Mouse (Mus musculus) embryonic facial prominence, embryonic 15.5 days (tissue): ENCODE measurements around the gene Rdh13. TPM values are rescaled to one million over a fixed set of nuclear protein-coding genes. Genes with fewer than 3 reads are reported as not detected.
A peak's percentile ranks its signal among the peaks of the same experiment; 100 is the strongest.

Experiments used
- ATAC-seq: fragments of 200-750 bp; cut with Nextera tagmentation; 2 replicates; pipeline ENCODE4 v1.8.0; 2017; ENCODE audit warnings: low read depth, moderate TSS enrichment; ENCODE audit not compliant: insufficient number of reproducible peaks, low FRiP score, low TSS enrichment
- H3K27ac ChIP-seq: fragments of 300-500 bp; sonication (generic); replicated peaks from 2 replicates; pipeline ENCODE4 v1.5.1; 2015; ENCODE audit warnings: mild to moderate bottlenecking, inconsistent platforms
- H3K27me3 ChIP-seq: fragments of 300-500 bp; sonication (generic); 2 replicates; pipeline ENCODE4 v1.6.1; 2015; ENCODE audit warnings: inconsistent platforms
- H3K36me3 ChIP-seq: fragments of 300-500 bp; sonication (generic); 2 replicates; pipeline ENCODE4 v1.6.1; 2015; ENCODE audit warnings: mild to moderate bottlenecking, inconsistent platforms
- H3K4me1 ChIP-seq: fragments of 300-500 bp; sonication (generic); 2 replicates; pipeline ENCODE4 v1.6.1; 2015; ENCODE audit warnings: inconsistent platforms
- H3K4me2 ChIP-seq: fragments of 300-500 bp; sonication (generic); replicated peaks from 2 replicates; pipeline ENCODE4 v1.6.1; 2015; ENCODE audit warnings: mild to moderate bottlenecking, inconsistent platforms
- H3K4me3 ChIP-seq: fragments of 300-500 bp; sonication (generic); replicated peaks from 2 replicates; pipeline ENCODE4 v1.5.1; 2015; ENCODE audit warnings: mild to moderate bottlenecking, inconsistent platforms
- H3K9ac ChIP-seq: fragments of 300-500 bp; sonication (generic); 2 replicates; pipeline ENCODE4 v1.6.1; 2015; ENCODE audit warnings: inconsistent platforms
- H3K9me3 ChIP-seq: fragments of 300-500 bp; sonication (generic); replicated peaks from 2 replicates; pipeline ENCODE4 v1.6.1; 2016; ENCODE audit warnings: inconsistent platforms
- WGBS: fragments of 180-500 bp; shearing (Covaris S2); methylation state at CpG from one replicate; pipeline ENCODE4 v1.1.7; 2015; 5-methylcytosine and 5-hydroxymethylcytosine counted together
- polyA plus RNA-seq: library from polyadenylated mRNA; unstranded; fragments of >200 nt; fragmentation: Nextera tagmentation; extraction: Ambion mirVana; gene quantifications from 2 replicates; pipeline ENCODE4 v1.2.1, GENCODE M21; 2015

Gene Rdh13
- polyA plus RNA-seq, result 24.4 and 25.3 TPM in 2 replicates

DNA sequence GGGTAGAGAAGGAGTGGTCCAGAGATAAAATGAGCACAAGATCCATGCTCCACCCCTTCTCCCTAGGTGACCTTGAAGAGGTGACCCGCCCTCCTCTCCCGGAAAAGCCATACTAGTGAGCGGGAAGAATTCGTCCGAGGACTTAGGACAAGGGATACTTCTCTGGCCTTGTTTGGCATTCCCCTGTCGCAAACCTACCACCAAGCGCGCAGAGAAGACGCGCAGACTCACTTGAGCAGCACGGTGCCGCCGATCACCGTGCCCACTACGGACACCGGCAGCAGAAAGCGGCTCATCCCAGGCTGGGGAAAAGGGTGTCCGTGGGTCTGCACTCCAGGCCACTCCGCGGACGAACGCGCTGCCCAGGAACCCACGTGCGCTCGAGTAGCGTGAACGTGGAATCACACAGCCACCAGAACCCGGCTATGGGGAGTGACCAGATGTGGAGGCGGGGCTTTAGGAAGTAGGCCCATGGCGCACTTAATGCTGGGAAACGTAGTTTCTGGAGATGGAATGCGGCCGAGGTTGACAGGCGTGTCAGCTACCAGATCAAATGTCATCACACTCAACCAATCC is at the start of gene Rdh13:
Gene Rdh13 (minus strand): TSS at position 434 of the 576 bp plus-strand sequence.
- Histone ChIP-seq H3K9me3 (no peaks in the 10 kb centered on the region), H3K36me3 (peaks cover 38% of the 10 kb centered on the region), H3K4me1 (peaks cover 8% of the 10 kb centered on the region), H3K4me2 (peak within 1 kb of the TSS; percentile 71), H3K4me3 (peak within 1 kb of the TSS; percentile 89), H3K27ac (peak within 1 kb of the TSS; percentile 76), H3K27me3 (no peaks in the 10 kb centered on the region), H3K9ac (peak within 1 kb of the TSS; percentile 68)
- ATAC-seq, result peak; percentile 93
- under 1% methylated on average over 35 of the region's 35 CpGs for WGBS

DNA sequence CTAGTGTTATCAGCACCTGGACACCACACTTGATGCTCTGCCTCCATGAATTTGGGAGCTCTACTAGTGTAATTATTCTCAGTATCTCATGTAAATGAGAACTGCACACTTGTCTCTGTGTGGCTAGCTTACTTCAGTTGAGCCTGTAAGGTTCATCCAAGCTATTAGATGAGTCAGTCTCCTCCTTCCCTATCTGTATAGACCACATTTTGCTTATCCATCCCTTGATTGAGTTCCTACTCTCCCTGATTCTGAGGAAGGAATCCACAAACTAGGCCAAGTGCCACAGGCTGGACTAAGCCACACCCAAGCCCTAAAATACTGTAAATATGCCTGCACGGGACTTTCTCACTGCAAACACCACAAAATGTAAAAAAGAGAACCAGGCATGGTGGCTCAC is 48.5 kb upstream of the Rdh13 start:
- H3K4me3 ChIP-seq, result no peak overlapping the region
- no peak overlapping the region for H3K4me2 ChIP-seq
- no peak for ATAC-seq
- H3K4me1 ChIP-seq, result peaks cover 28% of the 10 kb centered on the region
- H3K9me3 ChIP-seq, result no peaks in the 10 kb centered on the region
- peaks cover 58% of the 10 kb centered on the region for H3K36me3 ChIP-seq
- no peaks in the 10 kb centered on the region for H3K27me3 ChIP-seq
- no peak overlapping the region for H3K27ac ChIP-seq
- no peak overlapping the region for H3K9ac ChIP-seq
- WGBS, result 68% methylated on average over 1 of the region's 1 CpGs

DNA sequence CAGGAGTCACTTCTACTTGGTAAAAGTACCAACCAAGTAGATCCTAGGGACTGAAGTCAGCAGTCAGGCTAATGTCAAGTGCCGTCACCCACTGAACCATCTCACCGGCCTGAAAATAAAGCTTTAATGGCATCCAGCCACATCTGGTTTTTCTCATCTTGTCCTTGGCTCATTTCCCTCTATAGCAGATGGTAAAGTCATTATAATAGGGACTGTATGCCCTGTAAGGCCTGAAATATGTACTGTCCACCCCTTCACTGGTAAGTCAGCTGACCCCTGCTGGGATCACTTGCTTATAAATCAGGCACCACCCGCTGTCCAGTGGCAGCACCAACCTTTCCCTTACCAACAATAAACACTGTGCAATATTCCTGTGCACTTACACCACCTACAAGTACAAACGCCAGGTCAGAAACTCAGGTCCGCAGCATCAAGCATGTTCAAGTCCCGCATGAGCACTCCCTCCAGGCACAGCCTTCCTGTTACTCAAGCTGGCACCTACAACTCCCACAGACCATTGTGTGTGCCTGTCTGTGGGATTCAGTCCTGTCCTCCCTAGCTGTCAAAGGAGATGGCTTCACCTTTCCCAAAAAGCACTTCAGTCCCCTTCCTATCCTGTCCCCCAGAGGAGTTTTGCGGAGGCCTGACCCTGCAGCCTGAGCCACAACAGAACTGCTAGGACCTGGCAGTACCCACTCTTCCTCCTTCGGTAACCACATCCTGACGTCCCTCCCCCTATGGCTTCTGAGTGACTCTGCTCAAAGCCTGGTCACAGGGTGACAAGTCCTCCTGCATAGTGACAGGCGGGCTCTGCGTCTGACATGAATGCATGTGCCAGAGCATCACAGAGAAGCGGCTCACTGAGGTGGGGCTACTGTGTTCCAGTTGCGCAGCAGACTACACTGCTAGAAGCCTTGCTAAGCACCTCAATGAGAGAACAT is 47.1 kb upstream of the Rdh13 start:
- no peak overlapping the region for H3K4me2 ChIP-seq
- ATAC-seq, result no peak; the same call in 1 of the 2 replicates
- H3K9ac ChIP-seq, result no peak overlapping the region
- H3K4me3 ChIP-seq, result no peak overlapping the region
- no peaks in the 10 kb centered on the region for H3K9me3 ChIP-seq
- peaks cover 70% of the 10 kb centered on the region for H3K36me3 ChIP-seq
- no peaks in the 10 kb centered on the region for H3K27me3 ChIP-seq
- no peak overlapping the region for H3K27ac ChIP-seq
- 81% methylated on average over 13 of the region's 13 CpGs for WGBS
- peaks cover 14% of the 10 kb centered on the region; the same call in 1 of the 2 replicates for H3K4me1 ChIP-seq

DNA sequence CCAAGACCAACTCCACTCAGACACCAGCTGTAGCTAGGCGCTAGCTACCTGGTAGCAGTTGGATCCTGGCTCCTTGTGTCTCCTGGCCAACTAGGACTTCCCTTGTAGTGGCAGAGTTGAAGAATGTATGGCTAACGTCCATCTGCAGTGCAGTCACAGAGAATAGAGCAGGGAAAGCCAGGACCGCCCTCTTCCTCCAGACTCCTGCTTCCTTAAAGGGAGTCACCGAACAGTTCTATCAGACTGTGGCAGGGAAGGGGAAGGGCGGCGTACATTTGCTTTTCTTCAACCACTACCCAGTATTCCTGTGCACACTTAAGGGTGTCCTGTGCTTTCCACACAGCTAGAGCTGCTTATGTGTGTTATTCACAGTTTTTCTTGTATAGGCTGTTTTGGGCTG is 45.9 kb upstream of the Rdh13 start:
- no peaks in the 10 kb centered on the region for H3K9me3 ChIP-seq
- peaks cover 68% of the 10 kb centered on the region for H3K36me3 ChIP-seq
- 0 out of 2 replicates have a peak overlapping the region, but pooled peaks have one; percentile 8 for H3K27ac ChIP-seq
- no peaks in the 10 kb centered on the region for H3K27me3 ChIP-seq
- H3K9ac ChIP-seq, result no peak overlapping the region
- WGBS, result 81% methylated on average over 6 of the region's 6 CpGs
- no peak for ATAC-seq
- H3K4me1 ChIP-seq, result 0 out of 2 replicates have a peak, but pooled peaks cover 13% of the 10 kb centered on the region
- no peak overlapping the region for H3K4me3 ChIP-seq
- no peak overlapping the region for H3K4me2 ChIP-seq

DNA sequence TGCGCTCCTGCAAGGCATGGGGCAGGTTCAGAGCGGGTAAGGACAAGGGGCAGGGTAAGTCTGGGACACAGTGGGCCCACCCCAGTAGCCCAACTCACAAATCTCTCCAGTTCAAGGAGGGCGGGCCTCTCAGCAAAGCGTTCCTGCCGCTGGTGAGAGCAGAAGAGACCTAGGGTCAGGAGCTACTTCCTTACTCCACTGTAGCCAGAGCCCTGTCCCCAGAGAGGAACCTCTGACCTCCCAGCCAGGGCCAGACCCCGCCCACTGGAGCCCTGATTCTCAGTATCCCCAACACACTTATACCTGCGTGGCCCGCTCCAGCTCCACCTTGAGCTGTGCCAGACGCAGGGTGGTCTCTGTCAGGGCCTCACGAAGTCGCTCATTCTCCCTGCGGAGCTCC is 36.8 kb upstream of the Rdh13 start:
- Histone ChIP-seq H3K36me3 (peaks cover 60% of the 10 kb centered on the region), H3K4me1 (peaks cover 17% of the 10 kb centered on the region), H3K4me3 (no peak overlapping the region), H3K27me3 (no peaks in the 10 kb centered on the region), H3K4me2 (no peak overlapping the region), H3K9ac (no peak overlapping the region), H3K9me3 (no peaks in the 10 kb centered on the region), H3K27ac (no peak overlapping the region)
- ATAC-seq, result no peak
- WGBS, result 86% methylated on average over 12 of the region's 12 CpGs

DNA sequence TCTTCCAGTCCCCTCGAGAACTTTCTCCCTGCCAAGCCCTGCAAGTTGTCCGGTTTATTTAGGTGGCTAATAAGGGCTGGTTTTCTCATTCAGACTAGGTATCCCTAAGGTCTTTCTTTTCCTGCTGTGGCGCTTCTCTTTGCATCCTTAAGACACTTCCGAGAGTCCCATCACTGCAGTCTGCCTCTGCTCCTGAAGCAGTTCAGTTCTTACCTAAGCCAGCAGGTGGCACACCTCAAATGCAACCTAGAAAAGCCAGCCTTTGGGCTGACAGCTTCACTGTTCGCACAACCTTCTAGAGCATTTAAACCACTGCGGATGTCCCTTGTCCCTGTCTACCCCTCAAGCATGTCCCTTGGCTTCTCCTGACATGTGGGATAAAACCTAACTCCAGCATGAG is 34.2 kb upstream of the Rdh13 start:
- WGBS, result 30% methylated on average over 6 of the region's 6 CpGs
- Histone ChIP-seq H3K27me3 (peaks cover 7% of the 10 kb centered on the region; the same call in 1 of the 2 replicates), H3K27ac (no peak overlapping the region), H3K9me3 (no peaks in the 10 kb centered on the region), H3K9ac (0 out of 2 replicates have a peak overlapping the region, but pooled peaks have one; percentile 1), H3K4me3 (no peak overlapping the region), H3K4me1 (peaks cover 18% of the 10 kb centered on the region), H3K36me3 (peaks cover 39% of the 10 kb centered on the region), H3K4me2 (no peak overlapping the region)
- no peak for ATAC-seq

DNA sequence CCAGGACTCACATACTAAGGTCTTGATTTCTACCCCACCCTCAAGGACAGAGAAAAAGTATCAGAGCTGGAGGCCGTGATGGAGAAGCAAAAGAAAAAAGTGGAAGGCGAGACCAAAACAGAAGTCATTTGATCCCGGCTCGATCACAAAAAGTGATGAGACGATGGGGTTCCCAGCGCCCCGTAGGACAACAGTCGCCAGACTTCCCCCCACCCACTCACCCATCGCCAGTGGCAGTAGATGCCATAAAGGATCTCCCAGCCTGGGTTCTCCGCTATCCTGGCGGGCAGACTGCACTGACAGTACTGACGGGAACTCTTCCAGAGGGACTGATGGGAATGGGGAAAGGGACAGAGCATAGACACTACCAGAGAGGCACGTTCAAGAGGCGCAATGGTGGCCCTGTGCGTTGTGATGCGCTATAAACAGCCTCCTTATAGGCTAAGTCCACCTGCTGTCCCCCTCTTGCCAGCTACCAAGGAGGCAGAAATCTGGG is 33.4 kb upstream of the Rdh13 start:
- WGBS, result 2% methylated on average over 16 of the region's 16 CpGs

DNA sequence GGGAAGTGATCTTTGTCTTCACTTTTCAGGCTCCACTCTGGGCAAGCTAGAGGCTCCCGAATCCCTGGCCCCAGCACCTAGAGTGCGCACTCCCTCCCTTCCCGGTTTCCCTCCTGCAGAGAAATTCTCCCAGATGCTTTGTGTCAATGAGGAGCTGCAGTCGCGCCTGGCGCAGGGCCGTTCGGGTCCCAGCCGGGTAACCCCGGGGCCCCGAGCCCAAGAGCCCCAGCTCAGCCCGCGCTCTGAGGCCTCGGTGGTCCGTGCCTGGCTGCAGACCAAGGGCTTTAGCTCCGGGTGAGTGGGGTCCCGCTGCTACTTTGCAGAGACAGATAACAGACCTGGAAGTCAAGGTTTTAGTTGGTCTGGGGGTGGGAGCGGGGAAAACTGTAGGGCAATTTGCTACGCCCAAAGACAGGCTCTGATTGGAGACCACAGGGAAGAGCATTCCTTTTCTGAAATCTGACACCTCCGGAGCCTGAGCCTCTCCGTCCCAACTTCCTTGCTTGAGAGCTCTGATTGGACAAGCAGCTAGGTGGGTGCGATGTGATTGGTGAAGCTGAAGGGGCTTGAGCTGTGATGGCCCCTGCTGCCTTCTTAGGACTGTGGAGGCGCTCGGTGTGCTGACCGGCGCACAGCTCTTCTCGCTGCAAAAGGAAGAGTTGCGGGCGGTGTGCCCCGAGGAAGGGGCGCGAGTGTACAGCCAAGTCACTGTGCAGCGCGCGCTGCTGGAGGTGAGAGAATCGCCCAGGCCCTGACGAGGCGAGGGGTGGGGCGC is 32.8 kb upstream of the Rdh13 start:
- ATAC-seq, result peak; percentile 94

More for the DNA sequence above, 33.4 kb upstream of the Rdh13 start:
- peak overlapping the region; percentile 83 for H3K4me2 ChIP-seq
- peak overlapping the region; percentile 55 for H3K4me3 ChIP-seq
- H3K27ac ChIP-seq, result peak overlapping the region; percentile 93
- H3K9ac ChIP-seq, result peak overlapping the region; percentile 39; the same call in 1 of the 2 replicates
- H3K9me3 ChIP-seq, result no peaks in the 10 kb centered on the region
- ATAC-seq, result no peak
- peaks cover 31% of the 10 kb centered on the region for H3K36me3 ChIP-seq
- peaks cover 18% of the 10 kb centered on the region for H3K4me1 ChIP-seq
- peaks cover 11% of the 10 kb centered on the region; the same call in 1 of the 2 replicates for H3K27me3 ChIP-seq

DNA sequence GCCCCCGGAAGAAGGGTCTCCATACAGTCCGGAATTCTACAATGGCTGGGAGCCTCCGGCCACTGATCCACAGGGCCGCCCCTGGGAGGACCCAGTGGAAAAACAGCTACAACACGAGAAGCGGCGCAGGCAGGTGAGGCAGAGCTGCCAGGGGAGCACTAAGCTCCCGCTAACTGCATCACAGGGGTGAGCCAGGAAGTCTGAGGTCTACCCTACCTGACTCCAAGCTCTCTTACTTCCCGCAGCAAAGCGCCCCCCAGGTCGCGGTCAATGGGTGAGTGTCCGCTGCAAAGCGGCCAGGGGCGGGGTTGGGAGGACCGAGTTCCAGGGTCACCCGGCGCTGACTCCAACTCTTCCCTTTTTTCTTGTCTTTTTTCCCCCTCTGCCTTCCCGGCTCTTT is 28.5 kb upstream of the Rdh13 start:
- Histone ChIP-seq H3K4me2 (no peak overlapping the region), H3K36me3 (no peaks in the 10 kb centered on the region), H3K4me3 (no peak overlapping the region), H3K27me3 (peaks cover 37% of the 10 kb centered on the region), H3K9ac (no peak overlapping the region), H3K4me1 (peaks cover 22% of the 10 kb centered on the region), H3K27ac (no peak overlapping the region), H3K9me3 (no peaks in the 10 kb centered on the region)
- no peak for ATAC-seq
- WGBS, result 7% methylated on average over 18 of the region's 19 CpGs

More for the DNA sequence above, 32.8 kb upstream of the Rdh13 start:
- under 1% methylated on average over 39 of the region's 39 CpGs for WGBS
- Histone ChIP-seq H3K36me3 (peaks cover 25% of the 10 kb centered on the region), H3K9ac (peak overlapping the region; percentile 51), H3K27ac (peak overlapping the region; percentile 93), H3K9me3 (no peaks in the 10 kb centered on the region), H3K27me3 (peaks cover 17% of the 10 kb centered on the region), H3K4me3 (peak overlapping the region; percentile 55), H3K4me1 (peaks cover 18% of the 10 kb centered on the region), H3K4me2 (peak overlapping the region; percentile 83)

DNA sequence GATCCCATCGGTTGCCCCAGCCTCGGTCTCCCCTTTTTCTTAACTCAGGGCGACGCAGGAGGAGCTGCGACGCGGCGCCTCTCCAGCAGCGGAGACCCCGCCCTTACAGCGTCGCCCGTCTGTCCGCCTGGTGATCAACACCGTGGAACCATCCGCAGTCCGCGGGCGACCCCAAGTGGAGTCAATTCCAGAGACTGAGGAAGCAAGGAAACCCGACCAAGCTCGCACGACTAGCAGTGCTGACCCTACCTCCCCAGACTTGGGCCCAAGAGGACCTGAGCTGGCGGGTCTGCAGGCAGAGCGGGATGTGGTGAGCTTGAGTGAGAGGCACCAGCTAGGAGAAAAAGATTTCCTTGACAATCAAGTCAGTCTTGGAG is 25.7 kb upstream of the Rdh13 start:
- H3K36me3 ChIP-seq, result no peaks in the 10 kb centered on the region
- H3K9ac ChIP-seq, result no peak overlapping the region
- peak; percentile 84 for ATAC-seq
- peak overlapping the region; percentile 41 for H3K4me3 ChIP-seq
- under 1% methylated on average over 24 of the region's 24 CpGs for WGBS
- H3K9me3 ChIP-seq, result no peaks in the 10 kb centered on the region
- H3K4me1 ChIP-seq, result peaks cover 11% of the 10 kb centered on the region
- H3K4me2 ChIP-seq, result peak overlapping the region; percentile 83
- no peak overlapping the region for H3K27ac ChIP-seq
- peaks cover 37% of the 10 kb centered on the region for H3K27me3 ChIP-seq
